ENCODE assay signal across 12 mouse cellular contexts in genomic region chr9:122380959-122381358, GRCm38 (mm10).
"Had no signal": no experiment of that assay in that cellular context is flagged by ENCODE, and none has a peak within 500 bp of the region (broad histone marks: within the 10 kb centered on the region; RNA-seq: fewer than 3 reads in every experiment).

No protein-coding gene starts in this region.

- H3K4me3 ChIP-seq: kidney, embryonic 15.5 days; limb, embryonic 13.5 days had no signal

- ATAC-seq: midbrain, embryonic 16.5 days had no signal

- H3K4me2 ChIP-seq: kidney, embryonic 15.5 days; limb, embryonic 13.5 days had no signal

- H3K27ac ChIP-seq: kidney, embryonic 15.5 days; limb, embryonic 13.5 days; liver, embryonic 14.5 days; stomach, postnatal 0 days had no signal

- H3K27me3 ChIP-seq: kidney, embryonic 15.5 days; limb, embryonic 13.5 days had no signal

- H3K4me1 ChIP-seq: kidney, embryonic 15.5 days; limb, embryonic 13.5 days had no signal

- H3K9me3 ChIP-seq: kidney, embryonic 15.5 days; limb, embryonic 13.5 days had no signal

- DNase-seq: kidney, adult 2 months; kidney, postnatal 14 days; layer of hippocampus, postnatal 36 days; left cerebral cortex, postnatal 4 days; lung, adult 18-20 months; lung, postnatal 36 days; thymus, postnatal 4 days had no signal

- H3K9ac ChIP-seq: kidney, embryonic 15.5 days; limb, embryonic 13.5 days; liver, embryonic 14.5 days had no signal
